Mouse (Mus musculus) forebrain, postnatal 0 days (tissue): ENCODE data around the gene Zranb1. TPM values are rescaled to one million over a fixed set of nuclear protein-coding genes. Genes with fewer than 3 reads are reported as not detected.

Experiments
- ATAC-seq: fragments of 200-750 bp; cut with Nextera tagmentation; 2 replicates; pipeline ENCODE4 v1.8.0; 2017; ENCODE audit warnings: mild to moderate bottlenecking, moderate library complexity
- DNase-seq: peaks from one replicate; pipeline ENCODE4 v3.0.0-alpha.2; 2015
- H3K27ac ChIP-seq: fragments of 300-500 bp; sonication (generic); 2 replicates; pipeline ENCODE4 v1.5.1; 2014; ENCODE audit warnings: low read depth, mild to moderate bottlenecking, antibody characterized with exemption, low read length, moderate library complexity, mixed read lengths
- H3K27me3 ChIP-seq: fragments of 300-500 bp; sonication (generic); 2 replicates; pipeline ENCODE4 v1.6.1; 2014; ENCODE audit warnings: mild to moderate bottlenecking, low read length, mixed read lengths; ENCODE audit not compliant: insufficient read depth
- H3K36me3 ChIP-seq: fragments of 300-500 bp; sonication (generic); 2 replicates; pipeline ENCODE4 v1.6.1; 2014; ENCODE audit warnings: mild to moderate bottlenecking, moderate library complexity; ENCODE audit not compliant: insufficient read depth
- H3K4me1 ChIP-seq: fragments of 300-500 bp; sonication (generic); 2 replicates; pipeline ENCODE4 v1.6.1; 2014; ENCODE audit warnings: antibody characterized with exemption; ENCODE audit not compliant: insufficient read depth
- H3K4me2 ChIP-seq: fragments of 300-500 bp; sonication (generic); 2 replicates; pipeline ENCODE4 v1.6.1; 2014; ENCODE audit warnings: low read depth, mild to moderate bottlenecking, moderate library complexity
- H3K4me3 ChIP-seq: fragments of 300-500 bp; sonication (generic); 2 replicates; pipeline ENCODE4 v1.5.1; 2014; ENCODE audit warnings: low read depth, low read length, mixed read lengths
- H3K9ac ChIP-seq: fragments of 300-500 bp; sonication (generic); 2 replicates; pipeline ENCODE4 v1.6.1; 2014; ENCODE audit warnings: mild to moderate bottlenecking
- H3K9me3 ChIP-seq: fragments of 300-500 bp; sonication (generic); 2 replicates; pipeline ENCODE4 v1.6.1; 2016; ENCODE audit warnings: low read length
- CTCF ChIP-seq: sonication (generic); IDR thresholded peaks from 2 replicates; pipeline ENCODE4 v1.5.1; 2016; ENCODE audit warnings: antibody characterized with exemption, control low read depth, low read depth
- polyA plus RNA-seq: library from polyadenylated mRNA; unstranded; fragments of >200 nt; fragmentation: Nextera tagmentation; extraction: Ambion mirVana; gene quantifications from 2 replicates; pipeline ENCODE4 v1.2.1, GENCODE M21; 2015
- total RNA-seq: library from RNA; depleted of rRNA; stranded (reverse); fragments of >200 nt; gene quantifications from 2 replicates; pipeline ENCODE4 v1.2.3, GENCODE M21; 2014; rRNA removed

The Zranb1 gene
- total and polyA plus RNA-seq, 2 experiments from 2014 or later: 25.7 to 84.4 TPM

- TF ChIP-seq CTCF: no peak
- H3K9ac ChIP-seq: no peak overlapping the region
- no peak overlapping the region for H3K4me3 ChIP-seq
- no peaks in the 10 kb centered on the region for H3K36me3 ChIP-seq
- DNase-seq: no peak
- no peaks in the 10 kb centered on the region for H3K4me1 ChIP-seq
- no peak overlapping the region for H3K4me2 ChIP-seq
- ATAC-seq: no peak
- H3K27me3 ChIP-seq: no peaks in the 10 kb centered on the region
- no peak overlapping the region for H3K27ac ChIP-seq
- H3K9me3 ChIP-seq: no peaks in the 10 kb centered on the region
Observed at GRCm38 (mm10) chr7:133035901-133036300, 105.0 kb downstream of the Zranb1 start.

Other genes with a start within 250 kb of the Zranb1 start
- gene Fam53b, start 117.3 kb upstream of the Zranb1 start, total RNA-seq: 5.6 and 15.4 TPM in 2 replicates
- gene Fam53b, start 117.3 kb upstream of the Zranb1 start, polyA plus RNA-seq: 5.6 and 5.8 TPM in 2 replicates
- gene Eef1akmt2, start 78.5 kb upstream of the Zranb1 start, total RNA-seq: 86.1 and 101 TPM in 2 replicates
- gene Eef1akmt2, start 78.5 kb upstream of the Zranb1 start, polyA plus RNA-seq: 77.3 and 85.9 TPM in 2 replicates
- 36.8 and 38.2 TPM in 2 replicates for gene Abraxas2, start 71.9 kb upstream of the Zranb1 start, total RNA-seq
- 21.1 and 32.9 TPM in 2 replicates for gene Abraxas2, start 71.9 kb upstream of the Zranb1 start, polyA plus RNA-seq
- 36.9 and 47.6 TPM in 2 replicates for gene Fgfr2, start 192.2 kb downstream of the Zranb1 start, total RNA-seq
- 13.4 and 17.1 TPM in 2 replicates for gene Fgfr2, start 192.2 kb downstream of the Zranb1 start, polyA plus RNA-seq
- 63.3 and 80.3 TPM in 2 replicates for gene Ctbp2, start 193.2 kb downstream of the Zranb1 start, total RNA-seq
- gene Ctbp2, start 193.2 kb downstream of the Zranb1 start, polyA plus RNA-seq: 32.4 and 35.2 TPM in 2 replicates